Mouse (Mus musculus) heart, postnatal 0 days (tissue): ENCODE measurements at regions not wholly inside any gene's neighbourhood (a gene's known extent, or its start where the extent isn't known, plus 50 kb on each side); places are given as distances from the start of the nearest gene placed in this dataset.

Experiments
- ATAC-seq: fragments of 200-750 bp; cut with Nextera tagmentation; 2 replicates; pipeline ENCODE4 v1.8.0; 2017; ENCODE audit warnings: low read depth, moderate number of reproducible peaks, moderate library complexity; ENCODE audit not compliant: insufficient read depth
- DNase-seq: peaks from one replicate; pipeline ENCODE4 v3.0.0-alpha.2; 2016; ENCODE audit warnings: low spot score
- H3K27ac ChIP-seq: fragments of 300-500 bp; sonication (generic); 2 replicates; pipeline ENCODE4 v1.5.1; 2014; ENCODE audit warnings: low read depth, mild to moderate bottlenecking
- H3K27me3 ChIP-seq: fragments of 300-500 bp; sonication (generic); 2 replicates; pipeline ENCODE4 v1.6.1; 2014; ENCODE audit warnings: low read length, mixed read lengths; ENCODE audit not compliant: control insufficient read depth, insufficient read depth
- H3K36me3 ChIP-seq: fragments of 300-500 bp; sonication (generic); replicated peaks from 2 replicates; pipeline ENCODE4 v1.6.1; 2014; ENCODE audit warnings: low read length, mixed read lengths; ENCODE audit not compliant: control insufficient read depth, insufficient read depth
- H3K4me1 ChIP-seq: fragments of 300-500 bp; sonication (generic); 2 replicates; pipeline ENCODE4 v1.6.1; 2014; ENCODE audit warnings: antibody characterized with exemption; ENCODE audit not compliant: control insufficient read depth, insufficient read depth
- H3K4me2 ChIP-seq: fragments of 300-500 bp; sonication (generic); 2 replicates; pipeline ENCODE4 v1.6.1; 2014; ENCODE audit warnings: low read depth, mild to moderate bottlenecking, low read length, moderate library complexity
- H3K4me3 ChIP-seq: fragments of 300-500 bp; sonication (generic); 2 replicates; pipeline ENCODE4 v1.5.1; 2014; ENCODE audit warnings: low read depth, low read length
- H3K9ac ChIP-seq: fragments of 300-500 bp; sonication (generic); replicated peaks from 2 replicates; pipeline ENCODE4 v1.6.1; 2014; ENCODE audit warnings: low read depth, low read length, mixed read lengths
- H3K9me3 ChIP-seq: fragments of 300-500 bp; sonication (generic); replicated peaks from 2 replicates; pipeline ENCODE4 v1.6.1; 2016; ENCODE audit warnings: low read length; ENCODE audit not compliant: control insufficient read depth
- CTCF ChIP-seq: IDR thresholded peaks from 2 replicates; pipeline ENCODE4 v1.5.1; 2016; ENCODE audit warnings: antibody characterized with exemption, control low read depth, low read depth
- EP300 ChIP-seq: IDR thresholded peaks from 2 replicates; pipeline ENCODE4 v1.6.1; 2016; ENCODE audit warnings: antibody characterized with exemption, low read depth
- WGBS: fragments of 180-500 bp; shearing (Covaris S2); extraction: QIAGEN DNeasy Blood & Tissue Kit; methylation state at CpG from one replicate; pipeline ENCODE4 v1.1.7; 2014; 5-methylcytosine and 5-hydroxymethylcytosine counted together

DNA sequence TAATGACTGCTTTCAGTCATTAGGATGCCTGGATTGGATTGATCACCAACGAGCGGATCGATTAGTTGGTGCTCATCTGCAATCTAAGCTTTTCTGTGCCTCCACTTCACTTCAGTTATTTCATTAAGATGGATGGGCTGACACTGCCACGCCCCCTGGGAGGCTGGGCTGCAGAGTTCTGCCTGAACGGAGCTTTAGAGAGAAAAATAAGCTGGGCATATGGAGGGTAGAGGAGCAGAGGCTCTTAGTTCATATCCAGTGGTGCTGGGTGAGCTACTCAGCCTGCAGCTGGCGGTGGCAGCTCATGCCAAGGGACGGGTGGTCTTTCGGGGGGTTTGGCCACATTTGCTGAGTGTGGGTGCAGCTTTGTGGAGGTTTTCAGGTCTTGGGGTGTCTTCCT, 256.4 kb upstream of the Dusp10 start:
- H3K4me1 ChIP-seq, result no peaks in the 10 kb centered on the region
- no peak overlapping the region for H3K4me3 ChIP-seq
- ATAC-seq (no peak), DNase-seq (no peak)
- no peak overlapping the region for H3K9ac ChIP-seq
- WGBS, result 65% methylated on average over 8 of the region's 8 CpGs
- H3K27ac ChIP-seq, result no peak overlapping the region
- no peaks in the 10 kb centered on the region for H3K36me3 ChIP-seq
- H3K4me2 ChIP-seq, result no peak overlapping the region
- no peaks in the 10 kb centered on the region for H3K9me3 ChIP-seq
- no peak for TF ChIP-seq EP300
- TF ChIP-seq CTCF, result no peak
- H3K27me3 ChIP-seq, result no peaks in the 10 kb centered on the region

DNA sequence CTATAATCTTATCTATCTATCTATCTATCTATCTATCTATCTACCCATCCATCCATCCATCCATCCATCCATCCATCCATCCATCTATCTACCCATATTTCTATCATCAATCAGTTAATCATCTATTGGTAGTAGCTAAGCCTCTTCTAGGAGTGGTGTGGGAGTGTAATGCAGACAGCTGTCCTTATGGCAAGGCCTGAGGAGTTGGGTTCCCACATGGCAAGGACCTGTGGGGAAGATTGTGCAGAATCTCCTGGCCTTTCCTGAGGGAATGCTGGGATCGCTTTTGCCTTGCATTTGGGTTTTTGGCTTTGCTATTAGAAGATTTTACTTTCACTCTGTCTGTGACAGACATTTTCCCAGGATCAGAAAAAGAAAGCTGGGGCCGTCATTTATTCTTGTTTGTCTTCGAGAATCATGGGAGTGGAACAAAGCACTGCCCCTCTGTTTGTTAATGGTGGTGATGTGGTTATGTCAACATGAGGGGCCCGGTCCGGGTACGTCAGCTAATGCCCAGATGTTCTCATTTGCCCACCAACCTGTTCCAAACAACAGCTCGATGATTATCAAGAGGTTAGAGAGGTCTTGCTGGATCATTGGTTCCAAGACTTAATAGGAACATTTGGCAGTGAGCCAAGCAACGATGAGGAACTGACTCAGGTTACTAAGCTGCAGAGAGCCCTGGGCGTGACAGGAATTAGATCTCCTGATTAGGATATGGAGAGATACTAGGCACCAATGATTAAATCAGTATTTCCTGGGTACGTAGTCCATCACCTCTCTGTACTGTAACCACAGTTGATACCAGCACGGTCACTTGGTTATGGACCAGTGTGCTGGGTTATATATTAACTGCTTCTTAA, 249.0 kb upstream of the Dusp10 start:
- Histone ChIP-seq H3K9me3 (no peaks in the 10 kb centered on the region), H3K27me3 (no peaks in the 10 kb centered on the region), H3K4me3 (no peak overlapping the region), H3K9ac (no peak overlapping the region), H3K36me3 (no peaks in the 10 kb centered on the region), H3K4me1 (no peaks in the 10 kb centered on the region), H3K4me2 (no peak overlapping the region), H3K27ac (no peak overlapping the region)
- 71% methylated on average over 11 of the region's 11 CpGs for WGBS
- no peak for ATAC-seq
- DNase-seq, result no peak
- no peak for TF ChIP-seq CTCF
- TF ChIP-seq EP300, result no peak

DNA sequence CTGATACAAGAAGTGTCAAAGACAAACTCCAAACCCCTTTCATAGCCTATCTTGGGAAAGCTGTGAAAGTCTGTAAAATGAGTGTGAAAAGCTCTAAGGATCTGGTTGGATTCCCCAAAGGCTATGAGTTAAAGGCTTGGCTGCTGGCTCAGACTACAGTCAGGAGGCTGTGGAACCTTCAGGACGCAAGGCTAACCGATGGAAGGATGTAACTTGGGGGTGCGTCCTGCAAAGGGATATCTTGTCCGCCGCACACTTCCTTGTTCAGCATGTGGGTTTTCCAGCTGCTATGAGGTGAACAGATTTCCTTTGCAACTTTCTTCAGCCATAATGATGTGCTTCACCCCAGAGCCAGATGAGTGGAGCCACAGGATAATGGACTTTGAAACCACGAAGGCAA, 240.3 kb upstream of the Dusp10 start:
- Histone ChIP-seq H3K4me1 (no peaks in the 10 kb centered on the region), H3K4me2 (no peak overlapping the region), H3K27ac (no peak overlapping the region), H3K27me3 (no peaks in the 10 kb centered on the region), H3K4me3 (no peak overlapping the region), H3K36me3 (no peaks in the 10 kb centered on the region), H3K9ac (no peak overlapping the region), H3K9me3 (no peaks in the 10 kb centered on the region)
- 19% methylated on average over 6 of the region's 6 CpGs for WGBS
- ATAC-seq (no peak), DNase-seq (no peak)
- TF ChIP-seq EP300 (no peak), CTCF (no peak)

DNA sequence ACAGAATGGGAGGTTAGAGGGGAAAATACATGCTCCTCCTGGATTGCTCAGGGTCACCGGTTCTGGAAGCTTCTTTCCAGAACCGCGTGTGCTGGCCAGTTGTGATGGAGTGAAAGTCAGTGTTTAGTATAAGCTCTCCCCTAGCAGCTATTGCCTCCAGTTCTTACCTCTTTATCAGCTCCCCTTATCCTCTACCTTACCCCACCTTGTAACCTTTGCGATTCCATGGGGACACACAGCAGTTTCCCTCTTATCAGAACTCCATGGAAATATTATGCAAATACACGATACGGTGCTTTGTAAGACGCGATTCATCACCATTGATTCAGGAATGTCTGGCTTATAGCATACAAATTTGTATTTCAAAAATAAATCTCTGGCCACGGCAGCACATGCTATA, 232.9 kb upstream of the Dusp10 start:
- Histone ChIP-seq H3K4me3 (no peak overlapping the region), H3K36me3 (no peaks in the 10 kb centered on the region), H3K27ac (no peak overlapping the region), H3K4me1 (no peaks in the 10 kb centered on the region), H3K27me3 (no peaks in the 10 kb centered on the region), H3K9me3 (no peaks in the 10 kb centered on the region), H3K4me2 (no peak overlapping the region), H3K9ac (no peak overlapping the region)
- TF ChIP-seq CTCF (no peak), EP300 (no peak)
- WGBS, result 93% methylated on average over 9 of the region's 9 CpGs
- ATAC-seq (no peak), DNase-seq (no peak)

DNA sequence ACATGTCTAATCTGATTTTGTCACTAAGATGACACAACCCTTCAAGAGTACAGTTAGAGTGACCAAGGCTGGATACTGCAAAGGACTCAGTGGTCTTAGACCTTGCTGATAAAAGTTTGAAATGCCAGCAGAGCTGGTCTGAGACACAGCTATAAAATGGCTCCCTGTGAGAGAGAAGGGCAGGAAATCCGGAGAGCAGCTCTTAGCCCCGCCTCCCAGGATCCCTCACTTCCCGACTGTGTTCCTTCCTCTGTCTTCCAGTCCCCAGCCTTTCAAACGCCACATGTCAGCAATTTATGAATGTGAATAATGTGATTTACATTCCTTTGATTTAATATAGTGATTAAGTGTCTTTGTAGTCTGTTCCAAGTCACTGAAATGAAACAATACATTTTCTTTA, 232.3 kb upstream of the Dusp10 start:
- 61% methylated on average over 4 of the region's 4 CpGs for WGBS

More for the DNA sequence above, 232.3 kb upstream of the Dusp10 start:
- H3K4me3 ChIP-seq, result no peak overlapping the region
- H3K27ac ChIP-seq, result no peak overlapping the region
- H3K36me3 ChIP-seq, result no peaks in the 10 kb centered on the region
- H3K4me1 ChIP-seq, result no peaks in the 10 kb centered on the region
- ATAC-seq (no peak), DNase-seq (no peak)
- H3K9me3 ChIP-seq, result no peaks in the 10 kb centered on the region
- TF ChIP-seq CTCF (no peak), EP300 (no peak)
- no peaks in the 10 kb centered on the region for H3K27me3 ChIP-seq
- no peak overlapping the region for H3K9ac ChIP-seq
- H3K4me2 ChIP-seq, result no peak overlapping the region
